Mouse (Mus musculus) myocyte (in vitro differentiated cells): ENCODE results near the gene Car3. TPM values are rescaled to one million over a fixed set of nuclear protein-coding genes. Genes with fewer than 3 reads are reported as not detected.

Source experiments
- H3K27me3 ChIP-seq: one replicate; pipeline ENCODE4 v1.6.1; 2011; ENCODE audit not compliant: control insufficient read depth, insufficient read depth, insufficient read length
- H3K36me3 ChIP-seq: one replicate; pipeline ENCODE4 v1.6.1; 2011; ENCODE audit not compliant: control insufficient read depth, insufficient read depth
- H3K4me2 ChIP-seq: one replicate; pipeline ENCODE4 v1.6.1; 2011; ENCODE audit warnings: low read depth, control low read depth
- H3K4me3 ChIP-seq: one replicate; pipeline ENCODE4 v1.5.1; 2011; ENCODE audit warnings: mild to moderate bottlenecking, control low read depth, moderate library complexity
- H3K79me2 ChIP-seq: one replicate; pipeline ENCODE4 v1.6.1; 2011; ENCODE audit not compliant: control insufficient read depth, insufficient read depth
- H3ac ChIP-seq: one replicate; pipeline ENCODE4 v1.6.1; 2011; ENCODE audit not compliant: control insufficient read depth, insufficient read length
- CEBPB ChIP-seq: IDR thresholded peaks from 2 replicates; pipeline ENCODE4 v1.6.1; 2011; ENCODE audit warnings: mild to moderate bottlenecking, moderate library complexity; ENCODE audit not compliant: poor library complexity, insufficient read depth, severe bottlenecking
- E2F4 ChIP-seq: IDR thresholded peaks from one replicate; pipeline ENCODE4 v1.6.1; 2011; ENCODE audit warnings: mild to moderate bottlenecking, control low read depth, moderate library complexity; ENCODE audit not compliant: insufficient read depth
- MAX ChIP-seq: IDR thresholded peaks from one replicate; pipeline ENCODE4 v1.6.1; 2011; ENCODE audit warnings: low read depth, mild to moderate bottlenecking, control low read depth
- MYOD1 ChIP-seq, 3 experiments: IDR thresholded peaks; one replicate each; pipeline ENCODE4 v1.6.1; 2011; ENCODE audit warnings: control low read depth in 2 of 3, low read depth in 2 of 3, mild to moderate bottlenecking in 2 of 3, moderate library complexity in 1 of 3; ENCODE audit not compliant: insufficient read length in 2 of 3, control insufficient read depth in 1 of 3
- MYOG ChIP-seq, 3 experiments: IDR thresholded peaks; one replicate each; pipeline ENCODE4 v1.6.1; 2011; ENCODE audit warnings: control low read depth in 2 of 3, low read depth in 2 of 3, mild to moderate bottlenecking in 2 of 3; ENCODE audit not compliant: insufficient read length in 2 of 3, control insufficient read depth in 1 of 3, insufficient read depth in 1 of 3
- POLR2A ChIP-seq: IDR thresholded peaks from one replicate; pipeline ENCODE4 v1.6.1; 2011; ENCODE audit warnings: low read depth, mild to moderate bottlenecking, control low read depth, moderate library complexity; ENCODE audit not compliant: insufficient read length
- POLR2AphosphoS2 ChIP-seq: IDR thresholded peaks from one replicate; pipeline ENCODE4 v1.6.1; 2011; ENCODE audit warnings: low read depth, control low read depth; ENCODE audit not compliant: insufficient read length
- REST ChIP-seq: IDR thresholded peaks from one replicate; pipeline ENCODE4 v1.6.1; 2011; ENCODE audit warnings: mild to moderate bottlenecking, control low read depth, moderate library complexity; ENCODE audit not compliant: insufficient read depth, insufficient read length
- SRF ChIP-seq: IDR thresholded peaks from one replicate; pipeline ENCODE4 v1.6.1; 2011; ENCODE audit warnings: low read depth; ENCODE audit not compliant: control insufficient read depth, insufficient read length
- TCF12 ChIP-seq: IDR thresholded peaks from one replicate; pipeline ENCODE4 v1.6.1; 2011; ENCODE audit warnings: mild to moderate bottlenecking, control low read depth; ENCODE audit not compliant: poor library complexity, insufficient read depth, severe bottlenecking
- TCF3 ChIP-seq: IDR thresholded peaks from one replicate; pipeline ENCODE4 v1.6.1; 2011; ENCODE audit warnings: low read depth, control low read depth; ENCODE audit not compliant: insufficient read length
- USF1 ChIP-seq: IDR thresholded peaks from one replicate; pipeline ENCODE4 v1.6.1; 2011; ENCODE audit warnings: low read depth, mild to moderate bottlenecking, control low read depth, moderate library complexity
- polyA plus RNA-seq: library from polyadenylated mRNA; unstranded; fragments of >200 nt; fragmentation: generic; extraction: Trizol; gene quantifications from one replicate; pipeline ENCODE4 v1.2.1, GENCODE M21; 2012; ENCODE audit warnings: missing spikeins

The Car3 gene
- polyA plus RNA-seq, 1 experiment: 22.3 TPM

DNA sequence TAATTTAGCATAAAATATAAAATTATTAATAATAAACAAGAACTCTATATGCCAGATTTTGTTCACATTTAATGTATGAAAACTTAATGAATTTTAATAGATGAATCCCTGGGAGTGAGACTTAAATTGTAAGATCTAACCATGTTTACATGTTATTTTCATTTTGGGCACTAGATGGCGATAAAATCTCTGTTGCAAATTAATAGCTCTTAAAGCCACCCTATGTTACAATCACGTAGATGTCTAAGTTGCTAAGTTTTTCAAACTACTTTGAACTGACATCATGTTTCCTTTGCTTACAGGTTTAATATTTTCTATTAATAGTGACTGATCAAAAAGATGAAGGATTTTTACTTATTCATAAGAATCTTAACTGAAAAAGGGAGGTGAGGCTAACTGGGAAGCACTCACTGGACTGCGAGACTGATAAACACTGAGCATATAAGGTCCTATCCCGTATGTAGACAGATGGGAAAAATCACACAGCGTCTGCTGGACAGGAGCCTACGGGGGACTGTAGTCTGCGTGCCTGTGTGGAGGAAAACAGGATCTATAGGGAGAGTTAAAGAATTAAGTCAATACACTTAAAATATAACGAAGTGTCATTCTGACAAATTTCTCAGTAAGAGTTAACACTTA is 11.2 kb downstream of the Car3 start:
- Histone ChIP-seq H3K4me3 (no peak overlapping the region), H3K79me2 (no peaks in the 10 kb centered on the region), H3ac (no peak overlapping the region), H3K4me2 (no peak overlapping the region), H3K27me3 (no peaks in the 10 kb centered on the region), H3K36me3 (no peaks in the 10 kb centered on the region)
- TF ChIP-seq REST: no peak
- no peak for TF ChIP-seq MYOG (IDR thresholded peaks at IDR 0.05; ENCODE audit: control insufficient read depth in 1 of 3, insufficient read depth in 1 of 3, insufficient read length in 2 of 3, low read depth in 2 of 3)
- no peak for TF ChIP-seq POLR2A
- no peak for TF ChIP-seq MYOD1 (IDR thresholded peaks at IDR 0.05; ENCODE audit: control insufficient read depth in 1 of 3, insufficient read length in 2 of 3, low read depth in 2 of 3)
- no peak for TF ChIP-seq TCF3

DNA sequence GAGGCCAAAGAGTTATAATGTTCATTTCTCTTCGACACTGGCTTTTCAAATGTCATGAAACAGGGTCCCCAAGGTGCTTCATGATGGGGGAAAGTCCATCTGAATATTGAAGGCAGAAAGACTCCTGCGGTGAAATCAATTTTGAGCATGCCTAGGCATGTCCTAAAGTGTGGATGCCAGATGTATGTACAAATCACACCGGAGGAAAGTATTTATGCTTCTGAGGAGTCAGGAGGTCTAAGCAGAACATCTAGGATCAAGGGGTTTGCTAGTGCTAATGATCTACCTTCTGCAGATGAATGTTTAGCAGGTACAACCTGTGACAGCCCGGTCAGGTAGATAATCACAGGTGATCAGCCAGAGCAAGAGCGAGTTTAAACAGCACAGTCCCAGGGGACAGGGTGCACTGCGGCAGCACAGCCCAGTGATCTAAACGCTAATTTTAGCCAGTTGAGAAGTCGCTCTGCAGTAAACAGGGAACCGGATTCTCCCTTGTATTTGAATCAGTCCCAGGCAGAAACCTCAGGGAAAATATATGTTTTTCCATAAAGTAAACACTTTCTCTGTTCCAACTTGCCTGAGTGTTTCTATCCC is 13.1 kb downstream of the Car3 start:
- Histone ChIP-seq H3K4me2 (no peak overlapping the region), H3K27me3 (no peaks in the 10 kb centered on the region), H3K36me3 (no peaks in the 10 kb centered on the region), H3K4me3 (no peak overlapping the region), H3K79me2 (no peaks in the 10 kb centered on the region), H3ac (no peak overlapping the region)
- TF ChIP-seq POLR2AphosphoS2 (no peak), USF1 (no peak), MAX (no peak), E2F4 (no peak), POLR2A (no peak), TCF3 (no peak), MYOG (IDR thresholded peaks at IDR 0.05; ENCODE audit: control insufficient read depth in 1 of 3, insufficient read depth in 1 of 3, insufficient read length in 2 of 3, low read depth in 2 of 3) (no peak), REST (no peak), TCF12 (no peak), MYOD1 (IDR thresholded peaks at IDR 0.05; ENCODE audit: control insufficient read depth in 1 of 3, insufficient read length in 2 of 3, low read depth in 2 of 3) (no peak), CEBPB (no peak), SRF (no peak)

DNA sequence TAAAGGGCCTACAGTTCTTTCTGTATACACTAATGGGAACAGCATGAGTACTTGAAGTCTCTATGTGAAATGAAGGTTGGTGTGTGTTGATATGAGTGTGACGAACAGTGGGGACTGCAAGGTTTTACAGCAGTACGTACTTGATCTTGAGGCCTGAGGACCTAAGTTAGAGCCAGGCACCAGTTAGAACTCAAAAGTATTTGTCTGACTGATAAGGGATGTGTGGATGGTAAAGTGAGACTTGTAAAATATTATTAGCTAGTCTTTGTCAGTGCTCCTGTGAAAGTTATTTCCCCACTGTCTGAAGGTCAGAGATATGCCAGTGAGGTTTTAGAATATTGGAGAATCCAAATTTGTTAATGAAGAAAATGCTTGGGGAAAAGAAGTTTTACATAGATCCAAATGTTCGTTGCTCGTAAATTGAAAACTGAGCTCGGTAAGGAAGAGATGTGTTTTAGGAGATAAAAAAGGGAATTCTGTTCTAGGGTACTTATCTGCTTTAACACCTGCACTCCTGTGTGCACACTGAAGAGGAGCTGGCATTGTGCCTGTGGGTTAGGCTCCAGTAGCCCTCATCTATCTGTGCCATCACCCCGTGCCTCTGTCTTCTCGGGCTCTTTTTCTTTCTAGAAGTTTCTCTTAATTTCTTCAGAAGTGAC is 14.1 kb downstream of the Car3 start:
- TF ChIP-seq CEBPB (no peak), USF1 (no peak), POLR2A (no peak), TCF3 (no peak), POLR2AphosphoS2 (no peak), REST (no peak), SRF (no peak), MAX (no peak), MYOG (IDR thresholded peaks at IDR 0.05; ENCODE audit: control insufficient read depth in 1 of 3, insufficient read depth in 1 of 3, insufficient read length in 2 of 3, low read depth in 2 of 3) (no peak), TCF12 (no peak), E2F4 (no peak), MYOD1 (IDR thresholded peaks at IDR 0.05; ENCODE audit: control insufficient read depth in 1 of 3, insufficient read length in 2 of 3, low read depth in 2 of 3) (no peak)
- Histone ChIP-seq H3K27me3 (no peaks in the 10 kb centered on the region), H3K4me3 (no peak overlapping the region), H3K4me2 (no peak overlapping the region), H3K36me3 (no peaks in the 10 kb centered on the region), H3ac (no peak overlapping the region), H3K79me2 (no peaks in the 10 kb centered on the region)

DNA sequence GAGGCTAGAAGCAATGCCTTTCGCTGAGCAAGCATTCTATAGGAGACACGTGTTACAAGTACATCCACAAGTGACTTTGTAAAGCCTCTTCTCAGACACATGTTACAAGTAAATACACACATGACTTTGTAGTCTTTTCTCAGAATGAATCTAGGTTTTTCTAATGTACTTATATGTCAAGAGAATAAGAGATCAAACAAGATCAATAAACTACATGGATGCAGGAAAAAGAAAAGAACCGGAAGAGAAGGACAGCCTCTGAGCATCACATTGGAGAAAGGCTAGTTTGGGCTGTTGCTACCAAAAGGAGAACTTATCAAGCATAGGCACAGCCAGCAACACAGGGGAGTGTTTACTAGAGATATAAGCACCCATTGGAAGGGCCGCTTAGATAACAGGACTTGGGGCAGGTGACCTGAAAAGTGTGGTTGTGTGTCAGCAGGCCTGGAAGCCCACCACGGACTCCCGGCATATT is 15.5 kb downstream of the Car3 start:
- Histone ChIP-seq H3K79me2 (no peaks in the 10 kb centered on the region), H3K4me2 (no peak overlapping the region), H3K27me3 (no peaks in the 10 kb centered on the region), H3ac (no peak overlapping the region), H3K4me3 (no peak overlapping the region), H3K36me3 (no peaks in the 10 kb centered on the region)
- no peak for TF ChIP-seq CEBPB
- no peak for TF ChIP-seq E2F4
- no peak for TF ChIP-seq POLR2AphosphoS2

DNA sequence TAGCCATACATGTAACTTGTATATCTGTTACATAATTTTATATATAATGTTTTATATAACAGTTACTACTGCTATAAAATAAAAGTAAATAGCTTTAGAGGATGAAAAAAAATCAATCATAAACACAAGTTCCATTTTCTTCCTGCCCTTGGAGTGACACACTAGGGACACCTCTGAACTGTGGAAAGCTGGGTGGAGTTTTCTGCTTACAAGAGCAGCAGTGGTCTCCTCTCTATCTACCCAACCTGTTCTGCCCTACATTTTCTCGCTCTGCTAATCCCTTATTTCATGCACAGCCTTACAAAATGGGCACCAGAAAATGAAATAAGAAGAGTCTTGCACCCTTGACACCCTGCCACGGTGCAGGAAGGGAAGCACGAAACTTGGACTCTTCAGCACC is 16.0 kb downstream of the Car3 start:
- TF ChIP-seq TCF12: no peak
- TF ChIP-seq USF1: no peak
- no peak for TF ChIP-seq MYOD1 (IDR thresholded peaks at IDR 0.05; ENCODE audit: control insufficient read depth in 1 of 3, insufficient read length in 2 of 3, low read depth in 2 of 3)
- no peak for TF ChIP-seq POLR2AphosphoS2
- no peak for TF ChIP-seq SRF
- no peak for TF ChIP-seq MYOG (IDR thresholded peaks at IDR 0.05; ENCODE audit: control insufficient read depth in 1 of 3, insufficient read depth in 1 of 3, insufficient read length in 2 of 3, low read depth in 2 of 3)
- no peak for TF ChIP-seq MAX
- TF ChIP-seq E2F4: no peak
- TF ChIP-seq POLR2A: no peak
- TF ChIP-seq TCF3: no peak
- TF ChIP-seq REST: no peak
- Histone ChIP-seq H3K27me3 (no peaks in the 10 kb centered on the region), H3K79me2 (no peaks in the 10 kb centered on the region), H3K4me3 (no peak overlapping the region), H3ac (no peak overlapping the region), H3K36me3 (no peaks in the 10 kb centered on the region), H3K4me2 (no peak overlapping the region)
